Mouse (Mus musculus): ENCODE results near the gene Gm10639. TPM values are rescaled to one million over a fixed set of nuclear protein-coding genes. Genes with fewer than 3 reads are reported as not detected.
A peak's percentile ranks its signal among the peaks of the same experiment; 100 is the strongest.
"Not testable (repeated sequence)": the region's sequence is repeated elsewhere in the genome, so short reads cannot be mapped to it uniquely, and the experiment has no call there.

The Gm10639 gene
- polyA plus RNA-seq, 1 experiment from 2014 or later: 4.9 TPM

DNA sequence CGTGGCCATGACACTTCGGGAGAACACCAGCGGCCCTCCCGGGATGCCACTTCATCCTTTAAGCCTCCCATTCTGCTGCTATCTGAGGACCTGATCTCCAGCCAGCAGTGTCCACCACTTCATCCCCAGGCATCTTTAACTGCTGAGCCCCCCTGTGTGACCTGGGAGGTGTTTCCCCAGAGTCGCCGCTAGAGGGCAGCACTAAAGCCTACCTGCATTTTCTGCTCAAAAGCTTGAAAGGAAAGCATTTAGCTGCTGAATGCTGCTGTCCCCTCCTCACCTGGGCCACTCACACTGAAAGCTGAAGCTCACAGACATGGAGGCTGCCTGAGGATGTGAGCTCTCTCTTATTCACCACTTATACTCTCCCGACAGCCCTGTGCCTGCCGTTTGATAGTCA is 50.6 kb downstream of the Gm10639 start:
- 21% methylated on average over 8 of the region's 8 CpGs for WGBS
- H3K27ac ChIP-seq (ENCODE audit: low read depth, low read length); H3K27me3 ChIP-seq (ENCODE audit: control insufficient read depth, insufficient read depth, low read length); H3K4me1 ChIP-seq (ENCODE audit: control insufficient read depth, insufficient read depth, low read length); H3K36me3 ChIP-seq (ENCODE audit: control insufficient read depth, insufficient read depth, low read length); H3K4me3 ChIP-seq (ENCODE audit: low read length); H3K9ac ChIP-seq (ENCODE audit: low read depth, low read length); H3K4me2 ChIP-seq (replicated peaks; ENCODE audit: low read depth, low read length); H3K9me3 ChIP-seq (ENCODE audit: control insufficient read depth, low read length): not testable (repeated sequence)
- ATAC-seq (ENCODE audit: low FRiP score, low TSS enrichment): peak; percentile 29; the same call in 1 of the 2 replicates

DNA sequence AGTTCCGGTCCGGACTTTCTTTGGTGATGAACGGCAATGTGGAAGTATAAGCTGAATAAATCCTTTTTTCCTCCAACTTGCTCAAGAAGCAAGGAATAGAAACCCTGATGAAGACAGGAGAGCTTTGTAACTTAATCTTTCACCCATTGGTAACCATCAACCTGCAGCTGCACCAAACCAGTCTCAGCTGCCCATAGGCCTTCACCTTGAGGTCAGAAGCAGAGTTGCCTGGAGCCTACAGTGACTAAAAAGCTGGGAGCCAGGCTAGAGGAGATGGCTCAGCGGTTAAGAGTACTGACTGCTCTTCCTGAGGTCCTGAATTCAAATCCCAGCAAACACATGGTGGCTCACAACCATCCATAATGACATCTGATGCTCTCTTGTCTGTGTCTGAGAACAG is 52.8 kb downstream of the Gm10639 start:
- not testable (repeated sequence) for H3K9me3 ChIP-seq (ENCODE audit: control insufficient read depth, low read length); H3K27me3 ChIP-seq (ENCODE audit: control insufficient read depth, insufficient read depth, low read length); H3K4me2 ChIP-seq (replicated peaks; ENCODE audit: low read depth, low read length); H3K4me1 ChIP-seq (ENCODE audit: control insufficient read depth, insufficient read depth, low read length); H3K4me3 ChIP-seq (ENCODE audit: low read length); H3K27ac ChIP-seq (ENCODE audit: low read depth, low read length); H3K36me3 ChIP-seq (ENCODE audit: control insufficient read depth, insufficient read depth, low read length); H3K9ac ChIP-seq (ENCODE audit: low read depth, low read length)
- 0 out of 2 replicates have a peak, but pooled peaks have one; percentile 53 for ATAC-seq (ENCODE audit: low FRiP score, low TSS enrichment)
- WGBS: 89% methylated on average over 4 of the region's 4 CpGs

DNA sequence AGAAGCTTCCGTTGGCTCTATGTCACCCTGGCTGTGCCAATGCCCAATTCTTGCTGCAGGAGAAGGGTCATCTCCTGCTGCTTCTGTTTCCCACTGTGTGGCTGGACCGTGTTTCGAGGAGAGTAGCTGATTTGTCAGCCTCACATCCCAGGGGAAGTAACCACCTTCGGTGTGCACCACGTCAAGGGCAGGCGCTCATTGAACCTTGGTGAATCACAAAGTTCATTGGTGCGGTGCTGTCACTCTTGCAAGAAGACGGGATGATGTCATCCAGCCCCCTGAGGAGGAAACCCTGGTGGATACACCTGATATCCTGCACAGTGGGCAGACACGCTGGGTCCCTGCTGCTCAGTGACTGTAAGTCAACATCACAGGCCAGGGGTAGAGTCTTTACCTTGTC is 53.3 kb downstream of the Gm10639 start:
- not testable (repeated sequence) for H3K9ac ChIP-seq (ENCODE audit: low read depth, low read length); H3K4me2 ChIP-seq (replicated peaks; ENCODE audit: low read depth, low read length); H3K4me3 ChIP-seq (ENCODE audit: low read length); H3K4me1 ChIP-seq (ENCODE audit: control insufficient read depth, insufficient read depth, low read length); H3K36me3 ChIP-seq (ENCODE audit: control insufficient read depth, insufficient read depth, low read length); H3K27me3 ChIP-seq (ENCODE audit: control insufficient read depth, insufficient read depth, low read length); H3K27ac ChIP-seq (ENCODE audit: low read depth, low read length); ATAC-seq (ENCODE audit: low FRiP score, low TSS enrichment); H3K9me3 ChIP-seq (ENCODE audit: control insufficient read depth, low read length)
- WGBS: 71% methylated on average over 9 of the region's 9 CpGs

DNA sequence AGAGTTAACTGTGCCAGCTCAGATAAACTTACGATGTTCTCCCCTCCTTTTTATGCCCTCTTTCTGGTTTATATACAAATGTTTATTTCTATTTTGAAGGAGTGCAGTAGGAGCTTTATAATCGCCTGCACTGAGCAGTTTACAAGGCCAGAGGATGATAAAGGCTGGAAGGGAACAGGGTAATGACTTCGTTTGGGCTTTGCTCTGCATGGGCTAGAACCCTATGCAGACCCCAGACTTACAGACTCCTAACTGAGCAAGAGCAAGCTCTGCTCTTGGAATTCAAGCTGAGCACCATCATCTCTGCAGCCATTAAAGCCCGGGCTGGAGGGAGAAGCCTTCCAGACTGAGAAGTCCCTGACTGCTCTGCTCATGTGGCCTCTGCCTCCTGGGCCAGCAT is 55.5 kb downstream of the Gm10639 start:
- H3K9ac ChIP-seq (ENCODE audit: low read depth, low read length); H3K9me3 ChIP-seq (ENCODE audit: control insufficient read depth, low read length); H3K36me3 ChIP-seq (ENCODE audit: control insufficient read depth, insufficient read depth, low read length); H3K4me1 ChIP-seq (ENCODE audit: control insufficient read depth, insufficient read depth, low read length); H3K27ac ChIP-seq (ENCODE audit: low read depth, low read length); H3K4me3 ChIP-seq (ENCODE audit: low read length); H3K4me2 ChIP-seq (replicated peaks; ENCODE audit: low read depth, low read length); H3K27me3 ChIP-seq (ENCODE audit: control insufficient read depth, insufficient read depth, low read length); ATAC-seq (ENCODE audit: low FRiP score, low TSS enrichment): not testable (repeated sequence)
- 61% methylated on average over 3 of the region's 4 CpGs for WGBS

DNA sequence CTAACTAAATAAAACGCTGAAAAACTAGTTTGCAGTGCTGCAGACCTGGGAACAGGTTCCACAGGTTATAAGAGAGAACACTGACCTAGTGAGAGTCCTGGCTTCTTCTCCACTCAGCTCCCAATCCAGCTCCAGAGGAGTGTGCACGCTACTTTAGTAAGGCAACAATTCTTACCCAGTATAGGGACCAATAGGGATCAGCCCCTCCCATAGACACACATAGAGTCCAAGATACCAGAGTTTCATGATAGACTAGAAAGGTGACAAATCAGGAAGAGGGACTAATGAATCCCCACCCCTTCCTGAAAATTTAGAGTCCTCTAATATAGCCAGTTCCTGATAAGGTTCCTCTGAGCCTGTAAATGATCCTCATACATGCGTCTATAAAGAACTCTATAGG is 57.3 kb downstream of the Gm10639 start:
- no peaks in the 10 kb centered on the region for H3K9me3 ChIP-seq (ENCODE audit: control insufficient read depth, low read length)
- WGBS: 64% methylated on average over 3 of the region's 3 CpGs
- no peaks in the 10 kb centered on the region for H3K27me3 ChIP-seq (ENCODE audit: control insufficient read depth, insufficient read depth, low read length)
- no peak overlapping the region for H3K4me2 ChIP-seq (replicated peaks; ENCODE audit: low read depth, low read length)
- no peak for ATAC-seq (ENCODE audit: low FRiP score, low TSS enrichment)
- no peak overlapping the region for H3K9ac ChIP-seq (ENCODE audit: low read depth, low read length)
- H3K4me1 ChIP-seq (ENCODE audit: control insufficient read depth, insufficient read depth, low read length): no peaks in the 10 kb centered on the region
- no peaks in the 10 kb centered on the region for H3K36me3 ChIP-seq (ENCODE audit: control insufficient read depth, insufficient read depth, low read length)
- no peak overlapping the region for H3K27ac ChIP-seq (ENCODE audit: low read depth, low read length)
- H3K4me3 ChIP-seq (ENCODE audit: low read length): no peak overlapping the region

- not testable (repeated sequence) for H3K27ac ChIP-seq (ENCODE audit: low read depth, low read length); H3K4me1 ChIP-seq (ENCODE audit: control insufficient read depth, insufficient read depth, low read length); H3K4me2 ChIP-seq (replicated peaks; ENCODE audit: low read depth, low read length); ATAC-seq (ENCODE audit: low FRiP score, low TSS enrichment); H3K27me3 ChIP-seq (ENCODE audit: control insufficient read depth, insufficient read depth, low read length); H3K4me3 ChIP-seq (ENCODE audit: low read length); H3K9me3 ChIP-seq (ENCODE audit: control insufficient read depth, low read length); H3K9ac ChIP-seq (ENCODE audit: low read depth, low read length); H3K36me3 ChIP-seq (ENCODE audit: control insufficient read depth, insufficient read depth, low read length)
- 62% methylated on average over 6 of the region's 6 CpGs for WGBS
These were observed 58.7 kb downstream of the Gm10639 start for GRCm38 (mm10) chr9:78348206-78349004.

- not testable (repeated sequence) for H3K9ac ChIP-seq (ENCODE audit: low read depth, low read length); H3K4me2 ChIP-seq (replicated peaks; ENCODE audit: low read depth, low read length); ATAC-seq (ENCODE audit: low FRiP score, low TSS enrichment); H3K4me3 ChIP-seq (ENCODE audit: low read length); H3K27ac ChIP-seq (ENCODE audit: low read depth, low read length); H3K36me3 ChIP-seq (ENCODE audit: control insufficient read depth, insufficient read depth, low read length); H3K9me3 ChIP-seq (ENCODE audit: control insufficient read depth, low read length); H3K27me3 ChIP-seq (ENCODE audit: control insufficient read depth, insufficient read depth, low read length); H3K4me1 ChIP-seq (ENCODE audit: control insufficient read depth, insufficient read depth, low read length)
- WGBS: 89% methylated on average over 3 of the region's 3 CpGs
These were observed 59.4 kb downstream of the Gm10639 start for GRCm38 (mm10) chr9:78349141-78349540.

DNA sequence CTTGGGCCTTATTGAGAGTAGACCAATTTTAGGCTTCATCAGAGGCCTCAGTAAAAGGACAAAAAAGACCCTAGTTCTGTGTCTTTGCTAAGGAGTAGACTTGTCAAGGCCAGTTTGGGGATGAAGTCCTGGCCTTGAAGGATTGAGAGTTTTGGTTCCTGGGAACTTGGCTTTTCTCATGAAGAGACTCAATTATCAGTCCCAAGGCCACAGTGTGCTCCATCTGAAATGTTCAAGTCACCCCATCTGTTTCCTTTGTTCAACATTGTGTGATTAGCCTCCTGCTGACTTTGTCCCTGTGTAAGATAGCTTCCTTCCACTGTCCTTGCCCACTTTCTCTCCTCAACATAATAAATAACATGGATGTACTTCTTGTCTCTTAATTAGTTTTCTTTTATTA is 60.3 kb downstream of the Gm10639 start:
- H3K9me3 ChIP-seq (ENCODE audit: control insufficient read depth, low read length); H3K4me2 ChIP-seq (replicated peaks; ENCODE audit: low read depth, low read length); H3K36me3 ChIP-seq (ENCODE audit: control insufficient read depth, insufficient read depth, low read length); H3K9ac ChIP-seq (ENCODE audit: low read depth, low read length); H3K4me3 ChIP-seq (ENCODE audit: low read length); H3K27me3 ChIP-seq (ENCODE audit: control insufficient read depth, insufficient read depth, low read length); H3K4me1 ChIP-seq (ENCODE audit: control insufficient read depth, insufficient read depth, low read length); H3K27ac ChIP-seq (ENCODE audit: low read depth, low read length); ATAC-seq (ENCODE audit: low FRiP score, low TSS enrichment): not testable (repeated sequence)

GRCm38 (mm10) chr9:78351504-78352220 is 61.9 kb downstream of the Gm10639 start:
- H3K9me3 ChIP-seq (ENCODE audit: control insufficient read depth, low read length): no peaks in the 10 kb centered on the region
- H3K27me3 ChIP-seq (ENCODE audit: control insufficient read depth, insufficient read depth, low read length): no peaks in the 10 kb centered on the region
- H3K36me3 ChIP-seq (ENCODE audit: control insufficient read depth, insufficient read depth, low read length): no peaks in the 10 kb centered on the region
- ATAC-seq (ENCODE audit: low FRiP score, low TSS enrichment): no peak
- H3K4me2 ChIP-seq (replicated peaks; ENCODE audit: low read depth, low read length): no peak overlapping the region
- WGBS: 77% methylated on average over 6 of the region's 6 CpGs
- H3K4me1 ChIP-seq (ENCODE audit: control insufficient read depth, insufficient read depth, low read length): no peaks in the 10 kb centered on the region
- H3K4me3 ChIP-seq (ENCODE audit: low read length): no peak overlapping the region
- H3K9ac ChIP-seq (ENCODE audit: low read depth, low read length): no peak overlapping the region
- H3K27ac ChIP-seq (ENCODE audit: low read depth, low read length): no peak overlapping the region

Measured in kidney, embryonic 14.5 days (tissue).